Comparison of ENCODE assay signal across 18 mouse cellular contexts in the genomic region with DNA sequence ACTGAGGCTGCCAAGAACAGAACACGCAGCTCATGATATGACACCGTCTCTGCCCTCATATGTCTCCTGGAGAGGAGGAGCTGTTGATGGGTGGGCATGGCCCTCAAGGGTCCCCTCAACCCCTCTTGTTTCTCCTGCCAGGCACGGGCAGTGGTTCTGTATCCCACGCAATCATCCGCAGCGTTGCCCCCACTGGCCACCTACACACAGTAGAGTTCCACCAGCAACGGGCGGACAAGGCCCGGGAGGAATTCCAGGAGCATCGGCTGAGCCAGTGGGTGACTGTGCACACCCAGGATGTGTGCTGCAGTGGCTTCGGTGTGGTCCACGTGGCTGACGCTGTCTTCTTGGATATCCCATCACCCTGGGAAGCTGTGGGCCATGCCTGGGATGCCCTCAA. TPM values are rescaled to one million over a fixed set of nuclear protein-coding genes. Genes with fewer than 3 reads are reported as not detected.
DNase-seq lines count a peak whose midpoint lies in the region; ATAC-seq and TF ChIP-seq lines count a peak whose summit lies in the region.
"Had no signal": no experiment of that assay in that cellular context is flagged by ENCODE, and none has a peak within 500 bp of the region (broad histone marks: within the 10 kb centered on the region; RNA-seq: fewer than 3 reads in every experiment).

No protein-coding gene starts in this region.

- no peaks in the 10 kb centered on the region; the same call in 1 of the 2 replicates for H3K36me3 ChIP-seq in heart, embryonic 15.5 days

- no peak overlapping the region for H3K4me2 ChIP-seq in heart, embryonic 15.5 days
- H3K4me2 ChIP-seq: embryonic facial prominence, embryonic 13.5 days; hindbrain, embryonic 15.5 days had no signal

- H3K9ac ChIP-seq in heart, embryonic 15.5 days = no peak overlapping the region
- H3K9ac ChIP-seq: embryonic facial prominence, embryonic 13.5 days; hindbrain, embryonic 15.5 days had no signal

- no peaks in the 10 kb centered on the region for H3K9me3 ChIP-seq in heart, embryonic 15.5 days (replicated peaks)
- H3K9me3 ChIP-seq: embryonic facial prominence, embryonic 13.5 days; hindbrain, embryonic 15.5 days had no signal

- H3K4me1 ChIP-seq in heart, embryonic 15.5 days (replicated peaks) = peaks cover 51% of the 10 kb centered on the region
- peaks cover 71% of the 10 kb centered on the region for H3K4me1 ChIP-seq in olfactory bulb, adult 2 months (ENCODE audit: control insufficient read depth, insufficient read depth, low read length)

- H3K27ac ChIP-seq in heart, embryonic 15.5 days = peak overlapping the region; percentile 14; the same call in 1 of the 2 replicates
- H3K27ac ChIP-seq in olfactory bulb, adult 2 months (ENCODE audit: insufficient read depth, low read depth, low read length) = peak overlapping the region; percentile 100
- H3K27ac ChIP-seq: embryonic facial prominence, embryonic 13.5 days; hindbrain, embryonic 15.5 days had no signal

- 93% methylated on average over 13 of the region's 13 CpGs for WGBS in heart, embryonic 15.5 days
- 50% methylated on average over 13 of the region's 13 CpGs for WGBS in olfactory bulb, adult 2 months

- TF ChIP-seq POLR2A in olfactory bulb, adult 2 months (IDR thresholded peaks at IDR 0.05; ENCODE audit: insufficient read depth, low read depth, low read length) = no peak

- no peak for TF ChIP-seq CTCF in olfactory bulb, adult 2 months (IDR thresholded peaks at IDR 0.05; ENCODE audit: insufficient read depth, low read depth, low read length)

- H3K4me3 ChIP-seq in heart, embryonic 15.5 days = no peak overlapping the region
- no peak overlapping the region for H3K4me3 ChIP-seq in olfactory bulb, adult 2 months (ENCODE audit: insufficient read depth, low read depth, low read length)
- H3K4me3 ChIP-seq: embryonic facial prominence, embryonic 13.5 days; hindbrain, embryonic 15.5 days had no signal

- intact Hi-C loops in heart, postnatal 36 days (cut with DNase I) = no loop called here

- no peak for ATAC-seq in heart, embryonic 15.5 days (replicated peaks; ENCODE audit: insufficient number of reproducible peaks, insufficient read depth, low FRiP score, low read depth)
- no peak for ATAC-seq in CD4-positive, CD25-positive, alpha-beta regulatory T cell, adult 4 months
- ATAC-seq: midbrain, embryonic 16.5 days had no signal

- H3K27me3 ChIP-seq in heart, embryonic 15.5 days = no peaks in the 10 kb centered on the region
- H3K27me3 ChIP-seq: embryonic facial prominence, embryonic 13.5 days; hindbrain, embryonic 15.5 days had no signal

- no peak for DNase-seq in heart, postnatal 36 days
- DNase-seq in right cerebral cortex, adult 18-20 months = peak; percentile 68
- no peak for DNase-seq in right cerebral cortex, postnatal 36 days (ENCODE audit: low spot score in 2 of 2)
- DNase-seq in thymus, postnatal 4 days = no peak
- DNase-seq: adrenal gland, adult 8-10 months; cerebellum, adult 11 months; gastrocnemius, postnatal 36 days; kidney, adult 2 months; kidney, postnatal 14 days; liver; lung, adult 2 months; thymus, adult 2 months had no signal

RNA-seq across cellular contexts. Expression of a gene that starts 2.8 kb away (rescaled TPM):
- 6.1 and 9.0 TPM in 2 replicates for polyA plus RNA-seq in heart, embryonic 15.5 days (2015; fragmentation: Nextera tagmentation; extraction: Ambion mirVana)
- total RNA-seq in heart, postnatal 36 days (2021) = 1 to 10 TPM; 3.8 to 6.6 TPM
- not detected in 2 replicates for polyA plus RNA-seq in olfactory bulb, adult 2 months (2012; ENCODE audit: insufficient read depth, insufficient read length, low replicate concordance, missing spikeins)
- polyA plus RNA-seq in CD4-positive, CD25-positive, alpha-beta regulatory T cell, adult 4 months (2017; shearing (Covaris generic)) = 1 to 10 TPM; 2.9 to 4.8 TPM

RNA-seq across cellular contexts. Expression of a gene that starts 8.5 kb away (rescaled TPM):
- 315 and 319 TPM in 2 replicates for polyA plus RNA-seq in heart, embryonic 15.5 days (2015; fragmentation: Nextera tagmentation; extraction: Ambion mirVana)
- total RNA-seq in heart, postnatal 36 days (2021) = 10 to 100 TPM; 71.6 to 84.7 TPM
- 210 and 316 TPM in 2 replicates for polyA plus RNA-seq in olfactory bulb, adult 2 months (2012; ENCODE audit: insufficient read depth, insufficient read length, low replicate concordance, missing spikeins)
- polyA plus RNA-seq in CD4-positive, CD25-positive, alpha-beta regulatory T cell, adult 4 months (2017; shearing (Covaris generic)) = 10 to 100 TPM; 24.1 to 30.0 TPM

RNA-seq across cellular contexts. Expression of a gene that starts 32.4 kb away (rescaled TPM):
- polyA plus RNA-seq in heart, embryonic 15.5 days (2015; fragmentation: Nextera tagmentation; extraction: Ambion mirVana) = 36.2 and 39.9 TPM in 2 replicates
- 10 to 100 TPM; 19.5 to 20.4 TPM for total RNA-seq in heart, postnatal 36 days (2021)
- not detected in 2 replicates for polyA plus RNA-seq in olfactory bulb, adult 2 months (2012; ENCODE audit: insufficient read depth, insufficient read length, low replicate concordance, missing spikeins)
- 10 to 100 TPM; 32.5 to 37.9 TPM for polyA plus RNA-seq in CD4-positive, CD25-positive, alpha-beta regulatory T cell, adult 4 months (2017; shearing (Covaris generic))

RNA-seq across cellular contexts. Expression of a gene that starts 32.4 kb away (rescaled TPM):
- polyA plus RNA-seq in heart, embryonic 15.5 days (2015; fragmentation: Nextera tagmentation; extraction: Ambion mirVana) = 41.3 and 41.5 TPM in 2 replicates
- 10 to 100 TPM; 38.4 to 40.6 TPM for total RNA-seq in heart, postnatal 36 days (2021)
- polyA plus RNA-seq in olfactory bulb, adult 2 months (2012; ENCODE audit: insufficient read depth, insufficient read length, low replicate concordance, missing spikeins) = not detected in 2 replicates
- polyA plus RNA-seq in CD4-positive, CD25-positive, alpha-beta regulatory T cell, adult 4 months (2017; shearing (Covaris generic)) = 10 to 100 TPM; 69.2 to 69.5 TPM
